Mouse (Mus musculus): ENCODE measurements around the gene Il18r1. TPM values are rescaled to one million over a fixed set of nuclear protein-coding genes. Genes with fewer than 3 reads are reported as not detected.

Il18r1 gene
- polyA plus RNA-seq, 1 experiment = not detected

- Histone ChIP-seq H3K36me3 (ENCODE audit: control insufficient read depth, insufficient read depth) (no peaks in the 10 kb centered on the region), H3K79me3 (ENCODE audit: low read depth) (no peaks in the 10 kb centered on the region), H3K79me2 (ENCODE audit: control insufficient read depth, insufficient read depth) (no peaks in the 10 kb centered on the region), H3K4me3 (ENCODE audit: insufficient read depth, poor library complexity, severe bottlenecking) (no peak overlapping the region), H3K27me3 (ENCODE audit: control insufficient read depth, insufficient read depth, insufficient read length) (no peaks in the 10 kb centered on the region), H3ac (ENCODE audit: control insufficient read depth, insufficient read length, low read depth) (no peak overlapping the region)
- TF ChIP-seq MAX (IDR thresholded peaks at IDR 0.05) (no peak), MYOD1 (IDR thresholded peaks at IDR 0.05; ENCODE audit: control insufficient read depth, insufficient read length, low read depth) (no peak), USF1 (IDR thresholded peaks at IDR 0.05; ENCODE audit: low read depth) (no peak), CEBPB (IDR thresholded peaks at IDR 0.05; ENCODE audit: low read depth) (no peak), MYOG (IDR thresholded peaks at IDR 0.05; ENCODE audit: control insufficient read depth, extremely low read depth, insufficient read length) (no peak), FOSL1 (IDR thresholded peaks at IDR 0.05; ENCODE audit: insufficient read depth, low read length, poor library complexity, severe bottlenecking) (no peak), CTCF (IDR thresholded peaks at IDR 0.05; ENCODE audit: control insufficient read depth, insufficient read depth, insufficient read length) (no peak)
Measured at GRCm38 (mm10) chr1:40427901-40428300, 37.5 kb upstream of the Il18r1 start.

- TF ChIP-seq FOSL1 (IDR thresholded peaks at IDR 0.05; ENCODE audit: insufficient read depth, low read length, poor library complexity, severe bottlenecking) = no peak
- TF ChIP-seq MYOG (IDR thresholded peaks at IDR 0.05; ENCODE audit: control insufficient read depth, extremely low read depth, insufficient read length) = no peak
- TF ChIP-seq MYOD1 (IDR thresholded peaks at IDR 0.05; ENCODE audit: control insufficient read depth, insufficient read length, low read depth) = no peak
- no peak for TF ChIP-seq MAX (IDR thresholded peaks at IDR 0.05)
- no peak for TF ChIP-seq USF1 (IDR thresholded peaks at IDR 0.05; ENCODE audit: low read depth)
- no peak for TF ChIP-seq CEBPB (IDR thresholded peaks at IDR 0.05; ENCODE audit: low read depth)
- TF ChIP-seq CTCF (IDR thresholded peaks at IDR 0.05; ENCODE audit: control insufficient read depth, insufficient read depth, insufficient read length) = no peak
- no peak within 1 kb of the TSS for H3ac ChIP-seq (ENCODE audit: control insufficient read depth, insufficient read length, low read depth)
- H3K36me3 ChIP-seq (ENCODE audit: control insufficient read depth, insufficient read depth) = no peaks in the 10 kb centered on the region
- no peaks in the 10 kb centered on the region for H3K79me3 ChIP-seq (ENCODE audit: low read depth)
- no peaks in the 10 kb centered on the region for H3K27me3 ChIP-seq (ENCODE audit: control insufficient read depth, insufficient read depth, insufficient read length)
- no peaks in the 10 kb centered on the region for H3K79me2 ChIP-seq (ENCODE audit: control insufficient read depth, insufficient read depth)
- H3K4me3 ChIP-seq (ENCODE audit: insufficient read depth, poor library complexity, severe bottlenecking) = no peak within 1 kb of the TSS
Measured at GRCm38 (mm10) chr1:40428910-40429675, 36.3 kb upstream of the Il18r1 start, which contains the start of gene Il1rl1. TSS of gene Il1rl1 (plus strand) at chr1:40429570.

- no peaks in the 10 kb centered on the region for H3K27me3 ChIP-seq (ENCODE audit: control insufficient read depth, insufficient read depth, insufficient read length)
- no peak overlapping the region for H3ac ChIP-seq (ENCODE audit: control insufficient read depth, insufficient read length, low read depth)
- H3K79me2 ChIP-seq (ENCODE audit: control insufficient read depth, insufficient read depth) = no peaks in the 10 kb centered on the region
- H3K4me3 ChIP-seq (ENCODE audit: insufficient read depth, poor library complexity, severe bottlenecking) = no peak overlapping the region
- no peaks in the 10 kb centered on the region for H3K79me3 ChIP-seq (ENCODE audit: low read depth)
- TF ChIP-seq MYOD1 (IDR thresholded peaks at IDR 0.05; ENCODE audit: control insufficient read depth, insufficient read length, low read depth) = no peak
- no peak for TF ChIP-seq FOSL1 (IDR thresholded peaks at IDR 0.05; ENCODE audit: insufficient read depth, low read length, poor library complexity, severe bottlenecking)
- no peak for TF ChIP-seq MYOG (IDR thresholded peaks at IDR 0.05; ENCODE audit: control insufficient read depth, extremely low read depth, insufficient read length)
- TF ChIP-seq USF1 (IDR thresholded peaks at IDR 0.05; ENCODE audit: low read depth) = no peak
- TF ChIP-seq CEBPB (IDR thresholded peaks at IDR 0.05; ENCODE audit: low read depth) = no peak
- TF ChIP-seq CTCF (IDR thresholded peaks at IDR 0.05; ENCODE audit: control insufficient read depth, insufficient read depth, insufficient read length) = no peak
- no peak for TF ChIP-seq MAX (IDR thresholded peaks at IDR 0.05)
- no peaks in the 10 kb centered on the region for H3K36me3 ChIP-seq (ENCODE audit: control insufficient read depth, insufficient read depth)
Measured at GRCm38 (mm10) chr1:40430143-40430834, 35.1 kb upstream of the Il18r1 start.

- no peaks in the 10 kb centered on the region for H3K79me3 ChIP-seq (ENCODE audit: low read depth)
- TF ChIP-seq CTCF (IDR thresholded peaks at IDR 0.05; ENCODE audit: control insufficient read depth, insufficient read depth, insufficient read length) = no peak
- TF ChIP-seq MYOD1 (IDR thresholded peaks at IDR 0.05; ENCODE audit: control insufficient read depth, insufficient read length, low read depth) = no peak
- no peak for TF ChIP-seq FOSL1 (IDR thresholded peaks at IDR 0.05; ENCODE audit: insufficient read depth, low read length, poor library complexity, severe bottlenecking)
- no peak for TF ChIP-seq MAX (IDR thresholded peaks at IDR 0.05)
- no peak for TF ChIP-seq MYOG (IDR thresholded peaks at IDR 0.05; ENCODE audit: control insufficient read depth, extremely low read depth, insufficient read length)
- no peak for TF ChIP-seq USF1 (IDR thresholded peaks at IDR 0.05; ENCODE audit: low read depth)
- TF ChIP-seq CEBPB (IDR thresholded peaks at IDR 0.05; ENCODE audit: low read depth) = no peak
Measured at GRCm38 (mm10) chr1:40432169-40432568, 33.2 kb upstream of the Il18r1 start.

GRCm38 (mm10) chr1:40435936-40436335 lies 29.4 kb upstream of the Il18r1 start:
- Histone ChIP-seq H3K4me3 (ENCODE audit: insufficient read depth, poor library complexity, severe bottlenecking) (no peak overlapping the region), H3K79me3 (ENCODE audit: low read depth) (no peaks in the 10 kb centered on the region), H3K36me3 (ENCODE audit: control insufficient read depth, insufficient read depth) (no peaks in the 10 kb centered on the region), H3K27me3 (ENCODE audit: control insufficient read depth, insufficient read depth, insufficient read length) (no peaks in the 10 kb centered on the region), H3K79me2 (ENCODE audit: control insufficient read depth, insufficient read depth) (no peaks in the 10 kb centered on the region), H3ac (ENCODE audit: control insufficient read depth, insufficient read length, low read depth) (no peak overlapping the region)
- TF ChIP-seq MYOG (IDR thresholded peaks at IDR 0.05; ENCODE audit: control insufficient read depth, extremely low read depth, insufficient read length) (no peak), CEBPB (IDR thresholded peaks at IDR 0.05; ENCODE audit: low read depth) (peak; percentile 23)

More at GRCm38 (mm10) chr1:40432169-40432568, 33.2 kb upstream of the Il18r1 start:
- no peaks in the 10 kb centered on the region for H3K27me3 ChIP-seq (ENCODE audit: control insufficient read depth, insufficient read depth, insufficient read length)
- H3K36me3 ChIP-seq (ENCODE audit: control insufficient read depth, insufficient read depth) = no peaks in the 10 kb centered on the region
- no peak overlapping the region for H3ac ChIP-seq (ENCODE audit: control insufficient read depth, insufficient read length, low read depth)
- no peak overlapping the region for H3K4me3 ChIP-seq (ENCODE audit: insufficient read depth, poor library complexity, severe bottlenecking)
- no peaks in the 10 kb centered on the region for H3K79me2 ChIP-seq (ENCODE audit: control insufficient read depth, insufficient read depth)

Data from C2C12 (cell line).